Mouse (Mus musculus) liver, embryonic 12.5 days (tissue): Measurements from ENCODE around the gene Tmem220. TPM values are rescaled to one million over a fixed set of nuclear protein-coding genes. Genes with fewer than 3 reads are reported as not detected.

Source experiments
- polyA plus RNA-seq: library from polyadenylated mRNA; unstranded; fragments of >200 nt; fragmentation: Nextera tagmentation; extraction: Ambion mirVana; gene quantifications from 2 replicates; pipeline ENCODE4 v1.2.1, GENCODE M21; 2016

Gene Tmem220
- polyA plus RNA-seq, 1 experiment from 2014 or later = 0.93 TPM

Other genes with a start within 250 kb of the Tmem220 start
- gene Pirt, start 113.2 kb upstream of the Tmem220 start, polyA plus RNA-seq = 0.05 and 0.11 TPM in 2 replicates
- gene Tmem238l, start 68.5 kb upstream of the Tmem220 start, polyA plus RNA-seq = not detected in 2 replicates
- gene Adprm, start 27.4 kb downstream of the Tmem220 start, polyA plus RNA-seq = 11.9 and 14.5 TPM in 2 replicates
- gene Sco1, start 27.5 kb downstream of the Tmem220 start, polyA plus RNA-seq = 12.8 and 13.4 TPM in 2 replicates
- gene Myh3, start 53.1 kb downstream of the Tmem220 start, polyA plus RNA-seq = 0.58 and 1.4 TPM in 2 replicates
- not detected in 2 replicates for gene Myh2, start 145.9 kb downstream of the Tmem220 start, polyA plus RNA-seq
- gene Myh1, start 174.9 kb downstream of the Tmem220 start, polyA plus RNA-seq = 0.05 and 0.14 TPM in 2 replicates
- not detected in 2 replicates for gene Myh4, start 212.9 kb downstream of the Tmem220 start, polyA plus RNA-seq